Mouse (Mus musculus) kidney, postnatal 0 days (tissue): ENCODE data around the gene Dnase2a. TPM values are rescaled to one million over a fixed set of nuclear protein-coding genes. Genes with fewer than 3 reads are reported as not detected.
A peak's percentile ranks its signal among the peaks of the same experiment; 100 is the strongest.

Experiments used
- ATAC-seq: fragments of 200-750 bp; cut with Nextera tagmentation; replicated peaks from 2 replicates; pipeline ENCODE4 v1.8.0; 2017; ENCODE audit warnings: low read depth, moderate number of reproducible peaks, moderate TSS enrichment, moderate library complexity; ENCODE audit not compliant: low FRiP score
- DNase-seq: peaks from one replicate; pipeline ENCODE4 v3.0.0-alpha.2; 2016; ENCODE audit warnings: low spot score
- H3K27ac ChIP-seq: fragments of 300-500 bp; sonication (generic); 2 replicates; pipeline ENCODE4 v1.5.1; 2014; ENCODE audit warnings: mild to moderate bottlenecking
- H3K27me3 ChIP-seq: fragments of 300-500 bp; sonication (generic); 2 replicates; pipeline ENCODE4 v1.6.1; 2014; ENCODE audit warnings: low read length, mixed read lengths; ENCODE audit not compliant: insufficient read depth
- H3K36me3 ChIP-seq: fragments of 300-500 bp; sonication (generic); 2 replicates; pipeline ENCODE4 v1.6.1; 2014; ENCODE audit warnings: low read length, mixed read lengths; ENCODE audit not compliant: insufficient read depth
- H3K4me1 ChIP-seq: fragments of 300-500 bp; sonication (generic); replicated peaks from 2 replicates; pipeline ENCODE4 v1.6.1; 2014; ENCODE audit warnings: antibody characterized with exemption, low read length, mixed read lengths; ENCODE audit not compliant: insufficient read depth
- H3K4me2 ChIP-seq: fragments of 300-500 bp; sonication (generic); 2 replicates; pipeline ENCODE4 v1.6.1; 2014; ENCODE audit warnings: mild to moderate bottlenecking, low read length, moderate library complexity, mixed read lengths
- H3K4me3 ChIP-seq: fragments of 300-500 bp; sonication (generic); replicated peaks from 2 replicates; pipeline ENCODE4 v1.5.1; 2014; ENCODE audit warnings: low read depth, low read length
- H3K9ac ChIP-seq: fragments of 300-500 bp; sonication (generic); 2 replicates; pipeline ENCODE4 v1.6.1; 2014; ENCODE audit warnings: low read depth, low read length
- H3K9me3 ChIP-seq: fragments of 300-500 bp; sonication (generic); replicated peaks from 2 replicates; pipeline ENCODE4 v1.6.1; 2016; ENCODE audit warnings: low read length, inconsistent platforms, mixed read lengths
- CTCF ChIP-seq: IDR thresholded peaks from 2 replicates; pipeline ENCODE4 v1.5.1; 2016; ENCODE audit warnings: antibody characterized with exemption, low read depth, mild to moderate bottlenecking, moderate library complexity
- WGBS: fragments of 180-500 bp; shearing (Covaris S2); extraction: QIAGEN DNeasy Blood & Tissue Kit; methylation state at CpG from one replicate; pipeline ENCODE4 v1.1.7; 2014; 5-methylcytosine and 5-hydroxymethylcytosine counted together
- polyA plus RNA-seq: library from polyadenylated mRNA; unstranded; fragments of >200 nt; fragmentation: Nextera tagmentation; extraction: Ambion mirVana; gene quantifications from 2 replicates; pipeline ENCODE4 v1.2.1, GENCODE M21; 2015

The Dnase2a gene
- polyA plus RNA-seq = 12.3 and 13.2 TPM in 2 replicates

GRCm38 (mm10) chr8:84908421-84909161 is at the start of gene Dnase2a:
TSS of gene Dnase2a (plus strand) at chr8:84908560.
- Histone ChIP-seq H3K27me3 (peaks cover 9% of the 10 kb centered on the region), H3K4me3 (peak within 1 kb of the TSS; percentile 47), H3K9ac (peak within 1 kb of the TSS; percentile 58), H3K4me1 (peaks cover 15% of the 10 kb centered on the region; the same call in 1 of the 2 replicates), H3K9me3 (no peaks in the 10 kb centered on the region), H3K4me2 (peak within 1 kb of the TSS; percentile 90), H3K27ac (no peak within 1 kb of the TSS), H3K36me3 (no peaks in the 10 kb centered on the region)
- ATAC-seq = peak; percentile 84
- under 1% methylated on average over 45 of the region's 45 CpGs for WGBS
- peak; percentile 99 for DNase-seq
- TF ChIP-seq CTCF = no peak

- H3K27ac ChIP-seq = peak within 1 kb of the TSS; percentile 8; the same call in 1 of the 2 replicates
- WGBS = 11% methylated on average over 46 of the region's 46 CpGs
These were observed 36.7 kb upstream of the Dnase2a start, which contains the start of gene Syce2 for GRCm38 (mm10) chr8:84871376-84872308. TSS of gene Syce2 (plus strand) at chr8:84872111.

GRCm38 (mm10) chr8:84872309-84872965 is 35.9 kb upstream of the Dnase2a start:
- DNase-seq (peak; percentile 29), ATAC-seq (peak; percentile 62)
- 2% methylated on average over 54 of the region's 54 CpGs for WGBS
- Histone ChIP-seq H3K36me3 (peaks cover 23% of the 10 kb centered on the region), H3K9me3 (no peaks in the 10 kb centered on the region), H3K4me3 (peak overlapping the region; percentile 51), H3K27me3 (no peaks in the 10 kb centered on the region), H3K9ac (peak overlapping the region; percentile 59), H3K4me1 (peaks cover 9% of the 10 kb centered on the region), H3K4me2 (peak overlapping the region; percentile 94), H3K27ac (no peak overlapping the region)
- TF ChIP-seq CTCF = no peak

More at GRCm38 (mm10) chr8:84871376-84872308, 36.7 kb upstream of the Dnase2a start, which contains the start of gene Syce2:
- no peaks in the 10 kb centered on the region for H3K9me3 ChIP-seq
- DNase-seq = peak; percentile 80
- peak within 1 kb of the TSS; percentile 94 for H3K4me2 ChIP-seq
- peak; percentile 69 for TF ChIP-seq CTCF
- H3K9ac ChIP-seq = peak within 1 kb of the TSS; percentile 59
- peaks cover 29% of the 10 kb centered on the region for H3K36me3 ChIP-seq
- H3K4me1 ChIP-seq = peaks cover 9% of the 10 kb centered on the region
- ATAC-seq = peak; percentile 84
- H3K4me3 ChIP-seq = peak within 1 kb of the TSS; percentile 51
- H3K27me3 ChIP-seq = no peaks in the 10 kb centered on the region

- Histone ChIP-seq H3K4me1 (peaks cover 9% of the 10 kb centered on the region), H3K27ac (no peak overlapping the region), H3K9me3 (no peaks in the 10 kb centered on the region), H3K9ac (no peak overlapping the region), H3K4me2 (peak overlapping the region; percentile 94), H3K36me3 (peaks cover 17% of the 10 kb centered on the region), H3K27me3 (no peaks in the 10 kb centered on the region), H3K4me3 (peak overlapping the region; percentile 51; the same call in 1 of the 2 replicates)
- DNase-seq (no peak), ATAC-seq (no peak)
- no peak for TF ChIP-seq CTCF
- WGBS = 73% methylated on average over 4 of the region's 4 CpGs
These were observed 35.3 kb upstream of the Dnase2a start for GRCm38 (mm10) chr8:84873016-84873415.

GRCm38 (mm10) chr8:84874339-84874738 is 34.0 kb upstream of the Dnase2a start:
- no peak overlapping the region for H3K4me2 ChIP-seq
- no peak overlapping the region for H3K4me3 ChIP-seq
- 0 out of 2 replicates have a peak, but pooled peaks cover 4% of the 10 kb centered on the region for H3K36me3 ChIP-seq
- WGBS = 89% methylated on average over 3 of the region's 3 CpGs
- no peaks in the 10 kb centered on the region for H3K27me3 ChIP-seq
- ATAC-seq (no peak), DNase-seq (no peak)
- no peak overlapping the region for H3K27ac ChIP-seq
- no peak overlapping the region for H3K9ac ChIP-seq
- H3K4me1 ChIP-seq = peaks cover 9% of the 10 kb centered on the region
- H3K9me3 ChIP-seq = no peaks in the 10 kb centered on the region
- TF ChIP-seq CTCF = no peak
